Mouse (Mus musculus): ENCODE data around the gene Syne1. TPM values are rescaled to one million over a fixed set of nuclear protein-coding genes. Genes with fewer than 3 reads are reported as not detected.
A peak's percentile ranks its signal among the peaks of the same experiment; 100 is the strongest.

The Syne1 gene
- polyA plus RNA-seq, 1 experiment, result 19.0 TPM

GRCm38 (mm10) chr10:5116720-5117119 lies 434.6 kb downstream of the Syne1 start:
- TF ChIP-seq SRF (IDR thresholded peaks at IDR 0.05; ENCODE audit: control insufficient read depth, insufficient read length, low read depth), result no peak
- no peak for TF ChIP-seq TCF3 (IDR thresholded peaks at IDR 0.05; ENCODE audit: insufficient read length, low read depth)
- no peak for TF ChIP-seq POLR2A (IDR thresholded peaks at IDR 0.05; ENCODE audit: insufficient read length, low read depth)
- TF ChIP-seq MYOD1 (IDR thresholded peaks at IDR 0.05; ENCODE audit: control insufficient read depth in 1 of 3, insufficient read length in 2 of 3, low read depth in 2 of 3), result no peak
- TF ChIP-seq MAX (IDR thresholded peaks at IDR 0.05; ENCODE audit: low read depth), result no peak
- TF ChIP-seq REST (IDR thresholded peaks at IDR 0.05; ENCODE audit: insufficient read depth, insufficient read length), result no peak
- TF ChIP-seq POLR2AphosphoS2 (IDR thresholded peaks at IDR 0.05; ENCODE audit: insufficient read length, low read depth), result no peak
- TF ChIP-seq E2F4 (IDR thresholded peaks at IDR 0.05; ENCODE audit: insufficient read depth), result no peak
- no peak for TF ChIP-seq MYOG (IDR thresholded peaks at IDR 0.05; ENCODE audit: control insufficient read depth in 1 of 3, insufficient read depth in 1 of 3, insufficient read length in 2 of 3, low read depth in 2 of 3)
- TF ChIP-seq TCF12 (IDR thresholded peaks at IDR 0.05; ENCODE audit: insufficient read depth, poor library complexity, severe bottlenecking), result no peak
- no peak for TF ChIP-seq CEBPB (IDR thresholded peaks at IDR 0.05; ENCODE audit: insufficient read depth, poor library complexity, severe bottlenecking)
- no peak for TF ChIP-seq USF1 (IDR thresholded peaks at IDR 0.05; ENCODE audit: low read depth)
- no peak overlapping the region for H3K4me3 ChIP-seq
- H3ac ChIP-seq (ENCODE audit: control insufficient read depth, insufficient read length), result no peak overlapping the region
- H3K79me2 ChIP-seq (ENCODE audit: control insufficient read depth, insufficient read depth), result no peaks in the 10 kb centered on the region
- H3K4me2 ChIP-seq (ENCODE audit: low read depth), result no peak overlapping the region
- peaks cover 69% of the 10 kb centered on the region for H3K36me3 ChIP-seq (ENCODE audit: control insufficient read depth, insufficient read depth)
- H3K27me3 ChIP-seq (ENCODE audit: control insufficient read depth, insufficient read depth, insufficient read length), result no peaks in the 10 kb centered on the region

- TF ChIP-seq POLR2A (IDR thresholded peaks at IDR 0.05; ENCODE audit: insufficient read length, low read depth) (no peak), USF1 (IDR thresholded peaks at IDR 0.05; ENCODE audit: low read depth) (no peak), E2F4 (IDR thresholded peaks at IDR 0.05; ENCODE audit: insufficient read depth) (no peak), SRF (IDR thresholded peaks at IDR 0.05; ENCODE audit: control insufficient read depth, insufficient read length, low read depth) (no peak), MAX (IDR thresholded peaks at IDR 0.05; ENCODE audit: low read depth) (no peak), TCF3 (IDR thresholded peaks at IDR 0.05; ENCODE audit: insufficient read length, low read depth) (no peak), REST (IDR thresholded peaks at IDR 0.05; ENCODE audit: insufficient read depth, insufficient read length) (no peak), CEBPB (IDR thresholded peaks at IDR 0.05; ENCODE audit: insufficient read depth, poor library complexity, severe bottlenecking) (no peak), MYOG (IDR thresholded peaks at IDR 0.05; ENCODE audit: control insufficient read depth in 1 of 3, insufficient read depth in 1 of 3, insufficient read length in 2 of 3, low read depth in 2 of 3) (no peak), MYOD1 (IDR thresholded peaks at IDR 0.05; ENCODE audit: control insufficient read depth in 1 of 3, insufficient read length in 2 of 3, low read depth in 2 of 3) (no peak), TCF12 (IDR thresholded peaks at IDR 0.05; ENCODE audit: insufficient read depth, poor library complexity, severe bottlenecking) (no peak)
- H3K27me3 ChIP-seq (ENCODE audit: control insufficient read depth, insufficient read depth, insufficient read length), result no peaks in the 10 kb centered on the region
- H3K36me3 ChIP-seq (ENCODE audit: control insufficient read depth, insufficient read depth), result peaks cover 64% of the 10 kb centered on the region
- no peak overlapping the region for H3K4me2 ChIP-seq (ENCODE audit: low read depth)
- no peaks in the 10 kb centered on the region for H3K79me2 ChIP-seq (ENCODE audit: control insufficient read depth, insufficient read depth)
- H3ac ChIP-seq (ENCODE audit: control insufficient read depth, insufficient read length), result no peak overlapping the region
- no peak overlapping the region for H3K4me3 ChIP-seq
Observed at GRCm38 (mm10) chr10:5116155-5116554, 435.1 kb downstream of the Syne1 start.

DNA sequence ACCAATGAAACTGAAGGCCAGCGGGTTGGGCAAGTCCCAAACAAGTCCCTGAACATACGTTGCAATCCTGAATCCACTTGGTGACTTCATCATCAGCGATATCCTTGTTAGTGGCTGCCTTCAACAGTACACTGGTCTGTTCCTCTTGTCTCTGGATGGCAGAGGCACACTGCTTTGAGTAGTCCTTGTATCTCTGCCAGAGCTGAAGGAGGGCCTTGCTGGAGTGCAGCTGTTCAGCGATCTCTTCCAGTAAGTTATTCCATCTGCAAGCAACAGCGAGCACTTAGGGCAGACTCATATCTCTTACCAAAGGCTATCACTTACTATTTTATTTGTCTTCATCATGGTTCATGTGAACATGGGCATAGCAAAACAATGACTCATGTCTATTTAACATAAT lies 440.5 kb downstream of the Syne1 start:
- peaks cover 60% of the 10 kb centered on the region for H3K36me3 ChIP-seq (ENCODE audit: control insufficient read depth, insufficient read depth)
- H3K79me2 ChIP-seq (ENCODE audit: control insufficient read depth, insufficient read depth), result no peaks in the 10 kb centered on the region
- no peak overlapping the region for H3K4me3 ChIP-seq
- no peak overlapping the region for H3ac ChIP-seq (ENCODE audit: control insufficient read depth, insufficient read length)
- peak overlapping the region; percentile 53 for H3K4me2 ChIP-seq (ENCODE audit: low read depth)
- no peak for TF ChIP-seq REST (IDR thresholded peaks at IDR 0.05; ENCODE audit: insufficient read depth, insufficient read length)
- TF ChIP-seq SRF (IDR thresholded peaks at IDR 0.05; ENCODE audit: control insufficient read depth, insufficient read length, low read depth), result peak; percentile 24
- TF ChIP-seq POLR2AphosphoS2 (IDR thresholded peaks at IDR 0.05; ENCODE audit: insufficient read length, low read depth), result no peak
- peak; percentile 24 for TF ChIP-seq TCF3 (IDR thresholded peaks at IDR 0.05; ENCODE audit: insufficient read length, low read depth)
- TF ChIP-seq MYOD1 (IDR thresholded peaks at IDR 0.05; ENCODE audit: control insufficient read depth in 1 of 3, insufficient read length in 2 of 3, low read depth in 2 of 3), result peak; percentile 89 to 96 (median 93)
- TF ChIP-seq MAX (IDR thresholded peaks at IDR 0.05; ENCODE audit: low read depth), result no peak
- peak; percentile 27 to 93 (median 89) for TF ChIP-seq MYOG (IDR thresholded peaks at IDR 0.05; ENCODE audit: control insufficient read depth in 1 of 3, insufficient read depth in 1 of 3, insufficient read length in 2 of 3, low read depth in 2 of 3)
- no peak for TF ChIP-seq CEBPB (IDR thresholded peaks at IDR 0.05; ENCODE audit: insufficient read depth, poor library complexity, severe bottlenecking)
- TF ChIP-seq POLR2A (IDR thresholded peaks at IDR 0.05; ENCODE audit: insufficient read length, low read depth), result peak; percentile 26
- TF ChIP-seq TCF12 (IDR thresholded peaks at IDR 0.05; ENCODE audit: insufficient read depth, poor library complexity, severe bottlenecking), result peak; percentile 63
- no peak for TF ChIP-seq E2F4 (IDR thresholded peaks at IDR 0.05; ENCODE audit: insufficient read depth)
- H3K27me3 ChIP-seq (ENCODE audit: control insufficient read depth, insufficient read depth, insufficient read length), result no peaks in the 10 kb centered on the region

DNA sequence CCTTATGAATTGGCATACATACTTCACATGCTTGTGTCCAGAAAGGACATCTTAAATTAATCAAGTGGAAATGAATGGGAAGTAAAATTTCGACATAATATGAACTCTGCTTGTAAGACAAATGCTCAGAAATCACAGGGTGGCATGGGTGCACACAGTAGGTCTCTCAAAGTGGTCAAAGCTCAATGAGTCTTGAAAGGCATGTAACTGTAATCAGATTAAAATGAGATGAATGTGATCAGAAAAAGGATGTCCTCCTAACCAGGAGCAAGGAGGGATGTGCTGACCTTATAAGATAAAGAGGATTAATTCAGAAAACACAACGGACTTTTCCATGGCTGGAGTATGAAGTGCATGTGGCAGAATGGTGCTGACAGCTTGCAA lies 453.5 kb downstream of the Syne1 start:
- no peaks in the 10 kb centered on the region for H3K79me2 ChIP-seq (ENCODE audit: control insufficient read depth, insufficient read depth)
- TF ChIP-seq TCF3 (IDR thresholded peaks at IDR 0.05; ENCODE audit: insufficient read length, low read depth) (no peak), TCF12 (IDR thresholded peaks at IDR 0.05; ENCODE audit: insufficient read depth, poor library complexity, severe bottlenecking) (no peak), MYOG (IDR thresholded peaks at IDR 0.05; ENCODE audit: control insufficient read depth in 1 of 3, insufficient read depth in 1 of 3, insufficient read length in 2 of 3, low read depth in 2 of 3) (no peak), REST (IDR thresholded peaks at IDR 0.05; ENCODE audit: insufficient read depth, insufficient read length) (no peak), SRF (IDR thresholded peaks at IDR 0.05; ENCODE audit: control insufficient read depth, insufficient read length, low read depth) (no peak), POLR2A (IDR thresholded peaks at IDR 0.05; ENCODE audit: insufficient read length, low read depth) (no peak), MYOD1 (IDR thresholded peaks at IDR 0.05; ENCODE audit: control insufficient read depth in 1 of 3, insufficient read length in 2 of 3, low read depth in 2 of 3) (no peak), POLR2AphosphoS2 (IDR thresholded peaks at IDR 0.05; ENCODE audit: insufficient read length, low read depth) (no peak), USF1 (IDR thresholded peaks at IDR 0.05; ENCODE audit: low read depth) (no peak), CEBPB (IDR thresholded peaks at IDR 0.05; ENCODE audit: insufficient read depth, poor library complexity, severe bottlenecking) (no peak), E2F4 (IDR thresholded peaks at IDR 0.05; ENCODE audit: insufficient read depth) (no peak), MAX (IDR thresholded peaks at IDR 0.05; ENCODE audit: low read depth) (no peak)

More for the DNA sequence above, 453.5 kb downstream of the Syne1 start:
- H3K4me2 ChIP-seq (ENCODE audit: low read depth), result no peak overlapping the region
- peaks cover 53% of the 10 kb centered on the region for H3K36me3 ChIP-seq (ENCODE audit: control insufficient read depth, insufficient read depth)
- no peaks in the 10 kb centered on the region for H3K27me3 ChIP-seq (ENCODE audit: control insufficient read depth, insufficient read depth, insufficient read length)
- H3K4me3 ChIP-seq, result no peak overlapping the region
- no peak overlapping the region for H3ac ChIP-seq (ENCODE audit: control insufficient read depth, insufficient read length)

All from myocyte (in vitro differentiated cells).